Comparison of ENCODE assay signal across 15 mouse cellular contexts in the genomic region with DNA sequence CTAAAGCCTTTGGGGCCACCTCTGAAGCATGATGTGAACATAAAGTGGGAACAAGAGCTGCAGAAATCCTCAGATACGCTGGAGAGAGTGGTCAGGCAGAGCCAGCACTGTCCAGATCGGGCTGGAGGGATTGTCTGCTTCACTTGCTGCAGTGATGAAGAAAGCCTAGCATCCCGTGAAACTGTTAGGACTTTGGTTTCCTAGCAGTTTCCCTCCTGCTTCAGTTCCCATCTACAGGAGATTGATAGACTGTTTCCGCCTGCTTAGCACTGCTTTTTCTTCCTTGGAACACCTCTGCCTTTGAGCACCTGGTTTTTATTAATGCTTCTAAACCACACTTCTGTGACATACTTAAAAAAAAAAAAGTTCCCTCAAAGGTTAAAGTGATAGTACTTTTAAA.
A peak's percentile ranks its signal among the peaks of the same experiment; 100 is the strongest.
DNase-seq lines count a peak whose midpoint lies in the region; ATAC-seq lines count a peak whose summit lies in the region.
"Had no signal": no experiment of that assay in that cellular context is flagged by ENCODE, and none has a peak within 500 bp of the region (broad histone marks: within the 10 kb centered on the region; RNA-seq: fewer than 3 reads in every experiment).

No protein-coding gene starts in this region.

- no peak for DNase-seq in forebrain, embryonic 10.5 days (ENCODE audit: extremely low spot score, low spot score)
- peak; percentile 12 for DNase-seq in kidney, postnatal 14 days
- no peak for DNase-seq in kidney, adult 11 months
- DNase-seq in cerebellum, postnatal 4 days (ENCODE audit: low spot score in 2 of 2) = no peak
- no peak for DNase-seq in frontal cortex, postnatal 25 days (ENCODE audit: low spot score in 2 of 2)
- DNase-seq: cerebellum, adult 18-20 months; gastrocnemius, postnatal 25 days; liver, embryonic 13.5 days; lung, postnatal 14 days; thymus, postnatal 25 days had no signal

- no peaks in the 10 kb centered on the region for H3K9me3 ChIP-seq in forebrain, embryonic 10.5 days
- no peaks in the 10 kb centered on the region for H3K9me3 ChIP-seq in forebrain, embryonic 16.5 days (ENCODE audit: control insufficient read depth, low read length)
- H3K9me3 ChIP-seq in embryonic facial prominence, embryonic 12.5 days = no peaks in the 10 kb centered on the region
- no peaks in the 10 kb centered on the region for H3K9me3 ChIP-seq in limb, embryonic 15.5 days
- H3K9me3 ChIP-seq: heart, embryonic 12.5 days; liver, embryonic 13.5 days; midbrain, embryonic 10.5 days had no signal

- peak overlapping the region; percentile 60; the same call in 1 of the 2 replicates for H3K27ac ChIP-seq in forebrain, embryonic 10.5 days
- H3K27ac ChIP-seq in forebrain, embryonic 16.5 days (ENCODE audit: low read length) = no peak overlapping the region
- H3K27ac ChIP-seq in embryonic facial prominence, embryonic 12.5 days = peak overlapping the region; percentile 61; the same call in 1 of the 2 replicates
- H3K27ac ChIP-seq in limb, embryonic 15.5 days = peak overlapping the region; percentile 24; the same call in 1 of the 2 replicates
- H3K27ac ChIP-seq: liver, embryonic 13.5 days; midbrain, embryonic 10.5 days had no signal

- no peak overlapping the region for H3K4me2 ChIP-seq in forebrain, embryonic 16.5 days (ENCODE audit: low read length)
- H3K4me2 ChIP-seq in embryonic facial prominence, embryonic 12.5 days (replicated peaks) = 0 out of 2 replicates have a peak overlapping the region, but pooled peaks have one; percentile 9
- no peak overlapping the region for H3K4me2 ChIP-seq in limb, embryonic 15.5 days
- H3K4me2 ChIP-seq: heart, embryonic 12.5 days; liver, embryonic 13.5 days had no signal

- H3K4me1 ChIP-seq in forebrain, embryonic 10.5 days = peaks cover 7% of the 10 kb centered on the region; the same call in 1 of the 2 replicates
- peaks cover 11% of the 10 kb centered on the region; the same call in 1 of the 2 replicates for H3K4me1 ChIP-seq in forebrain, embryonic 16.5 days (replicated peaks; ENCODE audit: control insufficient read depth, insufficient read depth, low read length)
- peaks cover 9% of the 10 kb centered on the region; the same call in 1 of the 2 replicates for H3K4me1 ChIP-seq in embryonic facial prominence, embryonic 12.5 days
- H3K4me1 ChIP-seq in limb, embryonic 15.5 days = peaks cover 13% of the 10 kb centered on the region; the same call in 1 of the 2 replicates
- H3K4me1 ChIP-seq: liver, embryonic 13.5 days had no signal

- H3K4me3 ChIP-seq in forebrain, embryonic 10.5 days = no peak overlapping the region
- H3K4me3 ChIP-seq in forebrain, embryonic 16.5 days (replicated peaks; ENCODE audit: low read length) = no peak overlapping the region
- H3K4me3 ChIP-seq in embryonic facial prominence, embryonic 12.5 days = no peak overlapping the region
- H3K4me3 ChIP-seq in limb, embryonic 15.5 days = no peak overlapping the region
- H3K4me3 ChIP-seq: heart, embryonic 12.5 days; liver, embryonic 13.5 days; midbrain, embryonic 10.5 days had no signal

- H3K9ac ChIP-seq in forebrain, embryonic 16.5 days (replicated peaks; ENCODE audit: low read depth, low read length) = no peak overlapping the region
- H3K9ac ChIP-seq in embryonic facial prominence, embryonic 12.5 days = no peak overlapping the region
- H3K9ac ChIP-seq in limb, embryonic 15.5 days = no peak overlapping the region
- H3K9ac ChIP-seq: heart, embryonic 12.5 days; liver, embryonic 13.5 days had no signal

- 52% methylated on average over 4 of the region's 4 CpGs for WGBS in forebrain, embryonic 10.5 days
- 48% methylated on average over 4 of the region's 4 CpGs for WGBS in forebrain, embryonic 16.5 days
- 30% methylated on average over 4 of the region's 4 CpGs for WGBS in embryonic facial prominence, embryonic 12.5 days
- 21% methylated on average over 4 of the region's 4 CpGs for WGBS in limb, embryonic 15.5 days

- H3K27me3 ChIP-seq in forebrain, embryonic 10.5 days (ENCODE audit: poor library complexity, severe bottlenecking) = no peaks in the 10 kb centered on the region
- no peaks in the 10 kb centered on the region for H3K27me3 ChIP-seq in forebrain, embryonic 16.5 days (replicated peaks; ENCODE audit: control insufficient read depth, insufficient read depth, low read length)
- no peaks in the 10 kb centered on the region for H3K27me3 ChIP-seq in embryonic facial prominence, embryonic 12.5 days
- no peaks in the 10 kb centered on the region for H3K27me3 ChIP-seq in limb, embryonic 15.5 days
- H3K27me3 ChIP-seq: heart, embryonic 12.5 days; liver, embryonic 13.5 days had no signal

- ATAC-seq in forebrain, embryonic 16.5 days = no peak
- no peak for ATAC-seq in embryonic facial prominence, embryonic 12.5 days (ENCODE audit: insufficient number of reproducible peaks, insufficient read depth, low FRiP score, low TSS enrichment)
- no peak for ATAC-seq in limb, embryonic 15.5 days (ENCODE audit: insufficient number of reproducible peaks, low FRiP score, low TSS enrichment, low read depth)

- H3K36me3 ChIP-seq in forebrain, embryonic 10.5 days (replicated peaks) = no peaks in the 10 kb centered on the region
- no peaks in the 10 kb centered on the region for H3K36me3 ChIP-seq in forebrain, embryonic 16.5 days (ENCODE audit: control insufficient read depth, insufficient read depth)
- H3K36me3 ChIP-seq in embryonic facial prominence, embryonic 12.5 days = no peaks in the 10 kb centered on the region
- H3K36me3 ChIP-seq in limb, embryonic 15.5 days = no peaks in the 10 kb centered on the region
- H3K36me3 ChIP-seq: heart, embryonic 12.5 days; liver, embryonic 13.5 days; midbrain, embryonic 10.5 days had no signal
